Comparison of ENCODE assay signal across 8 mouse cellular contexts in the genomic region with DNA sequence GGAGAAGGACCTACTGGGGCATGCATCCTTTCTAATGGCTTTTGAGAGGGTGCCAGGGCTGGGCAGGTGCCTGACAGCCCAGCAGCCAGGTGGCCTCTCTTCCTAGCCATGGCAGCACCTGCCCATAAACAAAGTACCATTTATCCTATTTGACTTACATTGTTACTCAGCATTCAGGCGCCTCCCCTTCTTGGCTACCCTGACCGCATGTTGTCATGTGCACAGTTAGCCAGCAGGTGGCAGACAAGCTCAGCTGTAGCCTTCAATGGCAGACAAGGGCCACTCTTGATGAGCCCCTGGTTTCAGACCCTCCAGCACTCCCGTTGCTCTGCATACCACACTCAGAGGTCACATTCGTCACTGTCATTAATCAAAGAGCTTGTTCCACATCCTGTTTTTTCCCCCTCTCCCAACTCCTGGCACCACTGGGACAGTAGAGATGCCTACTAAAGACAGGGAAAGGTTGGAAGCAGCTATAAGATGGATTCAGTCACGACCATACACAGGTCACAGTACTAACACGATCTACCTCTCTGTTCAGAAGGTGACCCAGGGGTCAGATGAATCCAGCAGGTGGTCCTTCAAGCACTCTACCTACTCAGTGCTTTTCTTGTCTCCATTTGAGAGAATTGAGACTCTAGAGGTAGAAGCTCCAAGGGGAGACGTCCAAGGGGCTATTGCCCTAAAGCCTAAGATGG. TPM values are rescaled to one million over a fixed set of nuclear protein-coding genes. Genes with fewer than 3 reads are reported as not detected.
DNase-seq lines count a peak whose midpoint lies in the region; ATAC-seq lines count a peak whose summit lies in the region.

No protein-coding gene starts in this region.

- H3K4me3 ChIP-seq in embryonic facial prominence, embryonic 11.5 days (ENCODE audit: low read depth, low read length), result no peak overlapping the region
- no peak overlapping the region for H3K4me3 ChIP-seq in heart, embryonic 10.5 days
- no peak overlapping the region for H3K4me3 ChIP-seq in liver, embryonic 13.5 days (replicated peaks)
- H3K4me3 ChIP-seq in neural tube, embryonic 11.5 days (ENCODE audit: low read depth, low read length), result no peak overlapping the region
- H3K4me3 ChIP-seq in stomach, embryonic 15.5 days (replicated peaks), result no peak overlapping the region

- WGBS in embryonic facial prominence, embryonic 11.5 days, result 27% methylated on average over 7 of the region's 7 CpGs
- 30% methylated on average over 7 of the region's 7 CpGs for WGBS in heart, embryonic 10.5 days
- WGBS in liver, embryonic 13.5 days (ENCODE audit: insufficient replicate concordance), result 19% methylated on average over 7 of the region's 7 CpGs
- 31% methylated on average over 7 of the region's 7 CpGs for WGBS in neural tube, embryonic 11.5 days
- 23% methylated on average over 7 of the region's 7 CpGs for WGBS in stomach, embryonic 15.5 days

- H3K9me3 ChIP-seq in embryonic facial prominence, embryonic 11.5 days (replicated peaks; ENCODE audit: control insufficient read depth, low read length), result no peaks in the 10 kb centered on the region
- H3K9me3 ChIP-seq in heart, embryonic 10.5 days, result no peaks in the 10 kb centered on the region
- no peaks in the 10 kb centered on the region for H3K9me3 ChIP-seq in liver, embryonic 13.5 days (replicated peaks)
- no peaks in the 10 kb centered on the region for H3K9me3 ChIP-seq in neural tube, embryonic 11.5 days (ENCODE audit: control insufficient read depth, low read length)
- no peaks in the 10 kb centered on the region for H3K9me3 ChIP-seq in stomach, embryonic 15.5 days

- peak; percentile 72 for DNase-seq in A20 (ENCODE audit: low read depth, low spot score)
- peak; percentile 81 for DNase-seq in adrenal gland, postnatal 25 days
- DNase-seq in embryonic facial prominence, embryonic 11.5 days (ENCODE audit: low spot score), result peak; percentile 88
- DNase-seq in heart, embryonic 10.5 days (ENCODE audit: low spot score), result peak; percentile 88
- peak; percentile 83 for DNase-seq in kidney, postnatal 14 days
- DNase-seq in liver, embryonic 13.5 days, result peak; percentile 43
- peak; percentile 85 for DNase-seq in neural tube, embryonic 11.5 days (ENCODE audit: low spot score)

- ATAC-seq in embryonic facial prominence, embryonic 11.5 days (replicated peaks; ENCODE audit: insufficient number of reproducible peaks, low FRiP score, low TSS enrichment, low read depth), result peak; percentile 14; the same call in 1 of the 2 replicates
- no peak for ATAC-seq in liver, embryonic 13.5 days (ENCODE audit: low read depth)
- peak; percentile 76 for ATAC-seq in neural tube, embryonic 11.5 days (ENCODE audit: insufficient read depth, low FRiP score, low TSS enrichment)
- ATAC-seq in stomach, embryonic 15.5 days (ENCODE audit: insufficient read depth, low FRiP score, low read depth), result peak; percentile 25; the same call in 1 of the 2 replicates

- no peak overlapping the region for H3K9ac ChIP-seq in embryonic facial prominence, embryonic 11.5 days (replicated peaks; ENCODE audit: low read length)
- no peak overlapping the region for H3K9ac ChIP-seq in liver, embryonic 13.5 days
- H3K9ac ChIP-seq in neural tube, embryonic 11.5 days (ENCODE audit: low read length), result no peak overlapping the region
- H3K9ac ChIP-seq in stomach, embryonic 15.5 days, result no peak overlapping the region

- H3K27ac ChIP-seq in embryonic facial prominence, embryonic 11.5 days (replicated peaks; ENCODE audit: low read depth, low read length), result no peak overlapping the region
- no peak overlapping the region for H3K27ac ChIP-seq in heart, embryonic 10.5 days
- no peak overlapping the region for H3K27ac ChIP-seq in liver, embryonic 13.5 days
- H3K27ac ChIP-seq in neural tube, embryonic 11.5 days (ENCODE audit: low read depth, low read length), result no peak overlapping the region
- H3K27ac ChIP-seq in stomach, embryonic 15.5 days, result peak overlapping the region; percentile 67

- no peaks in the 10 kb centered on the region for H3K36me3 ChIP-seq in embryonic facial prominence, embryonic 11.5 days (replicated peaks; ENCODE audit: control insufficient read depth, insufficient read depth, low read depth, low read length)
- no peaks in the 10 kb centered on the region for H3K36me3 ChIP-seq in heart, embryonic 10.5 days
- H3K36me3 ChIP-seq in liver, embryonic 13.5 days, result no peaks in the 10 kb centered on the region
- H3K36me3 ChIP-seq in neural tube, embryonic 11.5 days (ENCODE audit: control insufficient read depth, insufficient read depth, low read length), result no peaks in the 10 kb centered on the region
- no peaks in the 10 kb centered on the region for H3K36me3 ChIP-seq in stomach, embryonic 15.5 days

- H3K4me1 ChIP-seq in embryonic facial prominence, embryonic 11.5 days (ENCODE audit: control insufficient read depth, insufficient read depth, low read length), result peaks cover 3% of the 10 kb centered on the region; the same call in 1 of the 2 replicates
- peaks cover 8% of the 10 kb centered on the region for H3K4me1 ChIP-seq in heart, embryonic 10.5 days
- 0 out of 2 replicates have a peak, but pooled peaks cover 2% of the 10 kb centered on the region for H3K4me1 ChIP-seq in liver, embryonic 13.5 days (replicated peaks)
- H3K4me1 ChIP-seq in neural tube, embryonic 11.5 days (ENCODE audit: control insufficient read depth, insufficient read depth, low read length), result no peaks in the 10 kb centered on the region
- H3K4me1 ChIP-seq in stomach, embryonic 15.5 days, result peaks cover 10% of the 10 kb centered on the region; the same call in 1 of the 2 replicates

- H3K4me2 ChIP-seq in embryonic facial prominence, embryonic 11.5 days (ENCODE audit: low read depth, low read length), result no peak overlapping the region
- H3K4me2 ChIP-seq in liver, embryonic 13.5 days, result no peak overlapping the region
- no peak overlapping the region for H3K4me2 ChIP-seq in neural tube, embryonic 11.5 days (ENCODE audit: low read depth)
- no peak overlapping the region for H3K4me2 ChIP-seq in stomach, embryonic 15.5 days

- H3K27me3 ChIP-seq in embryonic facial prominence, embryonic 11.5 days (ENCODE audit: control insufficient read depth, insufficient read depth, low read length), result no peaks in the 10 kb centered on the region
- peaks cover 53% of the 10 kb centered on the region for H3K27me3 ChIP-seq in heart, embryonic 10.5 days (ENCODE audit: insufficient read depth, poor library complexity, severe bottlenecking)
- 0 out of 2 replicates have a peak, but pooled peaks cover 3% of the 10 kb centered on the region for H3K27me3 ChIP-seq in liver, embryonic 13.5 days
- H3K27me3 ChIP-seq in neural tube, embryonic 11.5 days (ENCODE audit: control insufficient read depth, insufficient read depth, low read length), result no peaks in the 10 kb centered on the region
- no peaks in the 10 kb centered on the region; the same call in 1 of the 2 replicates for H3K27me3 ChIP-seq in stomach, embryonic 15.5 days (replicated peaks)

RNA-seq across cellular contexts. Expression of gene Kcnip3, which starts 14.7 kb away (rescaled TPM):
- total RNA-seq in adrenal gland, postnatal 25 days (2021), result 4.8 and 6.0 TPM in 2 replicates
- 2.8 and 3.0 TPM in 2 replicates for polyA plus RNA-seq in embryonic facial prominence, embryonic 11.5 days (2014; fragmentation: Nextera tagmentation; extraction: Ambion mirVana)
- 1.7 and 2.1 TPM in 2 replicates for polyA plus RNA-seq in heart, embryonic 10.5 days (2016; fragmentation: Nextera tagmentation; extraction: Ambion mirVana)
- polyA plus RNA-seq in liver, embryonic 13.5 days (2015; fragmentation: Nextera tagmentation; extraction: Ambion mirVana), result 0.27 and 0.33 TPM in 2 replicates
- 3.1 and 3.4 TPM in 2 replicates for polyA plus RNA-seq in neural tube, embryonic 11.5 days (2014; fragmentation: Nextera tagmentation; extraction: Ambion mirVana)
- polyA plus RNA-seq in stomach, embryonic 15.5 days (2015; fragmentation: Nextera tagmentation; extraction: Ambion mirVana), result 2.5 and 3.0 TPM in 2 replicates

RNA-seq across cellular contexts. Expression of gene Prom2, which starts 34.0 kb away (rescaled TPM):
- 0.18 TPM in 1 of 2 replicates, not detected in the other for total RNA-seq in adrenal gland, postnatal 25 days (2021)
- 1.6 and 1.9 TPM in 2 replicates for polyA plus RNA-seq in embryonic facial prominence, embryonic 11.5 days (2014; fragmentation: Nextera tagmentation; extraction: Ambion mirVana)
- polyA plus RNA-seq in heart, embryonic 10.5 days (2016; fragmentation: Nextera tagmentation; extraction: Ambion mirVana), result 0.33 and 1.2 TPM in 2 replicates
- polyA plus RNA-seq in liver, embryonic 13.5 days (2015; fragmentation: Nextera tagmentation; extraction: Ambion mirVana), result 0.03 TPM in 1 of 2 replicates, not detected in the other
- polyA plus RNA-seq in neural tube, embryonic 11.5 days (2014; fragmentation: Nextera tagmentation; extraction: Ambion mirVana), result 0.62 and 0.89 TPM in 2 replicates
- 10.4 and 11.4 TPM in 2 replicates for polyA plus RNA-seq in stomach, embryonic 15.5 days (2015; fragmentation: Nextera tagmentation; extraction: Ambion mirVana)
